Mouse (Mus musculus): ENCODE measurements at regions not wholly inside any gene's neighbourhood (a gene's known extent, or its start where the extent isn't known, plus 50 kb on each side); places are given as distances from the start of the nearest gene placed in this dataset.

DNA sequence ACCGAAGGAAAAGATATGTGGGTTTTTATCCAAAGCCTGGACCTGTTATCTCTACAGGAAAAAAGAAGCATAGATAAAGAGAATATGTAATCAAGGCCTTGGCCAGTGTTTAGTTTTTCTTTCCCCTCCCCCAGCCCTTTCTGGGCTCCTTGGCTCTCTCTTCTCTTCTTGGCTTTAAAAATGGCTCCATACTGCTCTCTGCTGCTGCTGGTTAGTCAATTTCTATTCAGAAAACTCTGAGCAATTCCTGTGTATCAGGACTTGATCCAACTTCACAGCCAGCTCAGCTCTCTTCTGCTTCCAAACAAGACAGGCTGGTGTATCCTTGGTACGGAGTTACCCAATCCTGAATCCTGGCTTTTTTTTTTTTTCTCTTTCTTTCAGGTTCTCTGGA is 689.4 kb upstream of the Ptbp2 start:
- TF ChIP-seq CTCF (IDR thresholded peaks at IDR 0.05; ENCODE audit: control insufficient read depth, insufficient read depth, insufficient read length) (no peak), USF1 (IDR thresholded peaks at IDR 0.05; ENCODE audit: low read depth) (no peak)

All from C2C12 (cell line).